Mouse (Mus musculus) layer of hippocampus, adult 9-10 months (tissue): ENCODE results near the gene Vars.
"Not testable (repeated sequence)": the region's sequence is repeated elsewhere in the genome, so short reads cannot be mapped to it uniquely, and the experiment has no call there.

ENCODE experiments used
- DNase-seq: peaks from one replicate; pipeline ENCODE4 v3.0.0; 2022; ENCODE audit warnings: low spot score

The Vars gene

GRCm38 (mm10) chr17:35000717-35001451, at the start of gene Vars:
Gene Vars (plus strand): TSS chr17:35000987.
- DNase-seq, result peak; percentile 49

GRCm38 (mm10) chr17:34951636-34952377, 49.0 kb upstream of the Vars start:
- no peak for DNase-seq

GRCm38 (mm10) chr17:34952378-34953040, 48.3 kb upstream of the Vars start:
- peak; percentile 74 for DNase-seq

GRCm38 (mm10) chr17:34953258-34953657, 47.5 kb upstream of the Vars start:
- no peak for DNase-seq

GRCm38 (mm10) chr17:34953904-34954303, 46.9 kb upstream of the Vars start:
- DNase-seq, result no peak

- no peak for DNase-seq
Observed at GRCm38 (mm10) chr17:34954831-34955230, 46.0 kb upstream of the Vars start.

GRCm38 (mm10) chr17:34955884-34956283, 44.9 kb upstream of the Vars start:
- DNase-seq, result no peak

GRCm38 (mm10) chr17:34956340-34956739, 44.4 kb upstream of the Vars start:
- no peak for DNase-seq

- DNase-seq, result not testable (repeated sequence)
Observed at GRCm38 (mm10) chr17:34957291-34957690, 43.5 kb upstream of the Vars start.

GRCm38 (mm10) chr17:34957966-34958365, 42.8 kb upstream of the Vars start:
- DNase-seq, result not testable (repeated sequence)

- DNase-seq, result not testable (repeated sequence)
Observed at GRCm38 (mm10) chr17:34958734-34959129, 42.1 kb upstream of the Vars start.

GRCm38 (mm10) chr17:34959130-34959778, 41.5 kb upstream of the Vars start, which contains the start of gene Hspa1b:
Gene Hspa1b (minus strand): TSS chr17:34959238.
- peak; percentile 59 for DNase-seq

GRCm38 (mm10) chr17:34959881-34960515, 40.8 kb upstream of the Vars start:
- DNase-seq, result no peak

GRCm38 (mm10) chr17:34960702-34961493, 39.9 kb upstream of the Vars start:
- DNase-seq, result no peak

- no peak for DNase-seq
Observed at GRCm38 (mm10) chr17:34962125-34962524, 38.7 kb upstream of the Vars start.

- no peak for DNase-seq
Observed at GRCm38 (mm10) chr17:34962841-34963240, 37.9 kb upstream of the Vars start.

GRCm38 (mm10) chr17:34964640-34965049, 36.1 kb upstream of the Vars start:
- no peak for DNase-seq

- DNase-seq, result no peak
Observed at GRCm38 (mm10) chr17:34965627-34966026, 35.2 kb upstream of the Vars start.

- DNase-seq, result not testable (repeated sequence)
Observed at GRCm38 (mm10) chr17:34969822-34970221, 31.0 kb upstream of the Vars start, which contains the start of gene Gm20481. Gene Gm20481 (plus strand): TSS chr17:34969912.

- not testable (repeated sequence) for DNase-seq
Observed at GRCm38 (mm10) chr17:34970850-34971249, 29.9 kb upstream of the Vars start.

GRCm38 (mm10) chr17:34971694-34972068, 29.1 kb upstream of the Vars start:
- DNase-seq, result not testable (repeated sequence)
